Mouse (Mus musculus): Measurements from ENCODE around the gene Ank3.
A peak's percentile ranks its signal among the peaks of the same experiment; 100 is the strongest.

Ank3 gene

GRCm38 (mm10) chr10:69678230-69678629, 279.7 kb downstream of the Ank3 start:
- no peak for DNase-seq

GRCm38 (mm10) chr10:69686336-69686735, 287.8 kb downstream of the Ank3 start:
- no peak for DNase-seq

GRCm38 (mm10) chr10:69689096-69689495, 290.5 kb downstream of the Ank3 start:
- DNase-seq = no peak

GRCm38 (mm10) chr10:69690131-69690960, 291.8 kb downstream of the Ank3 start:
- no peak for DNase-seq

DNA sequence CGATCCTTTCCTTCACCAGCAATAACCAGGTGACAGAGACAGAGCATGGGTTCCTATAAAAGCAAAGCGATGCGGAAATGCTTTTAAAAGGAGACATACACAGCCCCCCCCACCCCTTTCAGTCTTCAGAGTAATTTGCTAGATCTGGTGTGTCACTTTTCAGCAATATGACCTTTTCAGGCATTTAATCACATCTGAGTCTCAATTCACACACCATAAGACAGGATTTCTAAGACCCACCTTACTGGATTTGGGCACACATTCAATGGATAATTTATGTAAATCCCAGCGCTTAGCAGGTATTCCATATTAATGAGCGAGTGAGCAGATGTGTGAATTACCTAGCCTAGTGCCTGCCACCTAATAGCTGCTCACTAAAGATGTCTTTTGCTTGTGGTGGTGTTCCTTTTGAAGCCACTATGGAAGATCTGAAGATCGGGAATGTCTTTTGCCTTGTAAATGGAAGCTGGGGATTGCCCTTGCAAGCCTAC, 292.4 kb downstream of the Ank3 start:
- no peak for DNase-seq

DNA sequence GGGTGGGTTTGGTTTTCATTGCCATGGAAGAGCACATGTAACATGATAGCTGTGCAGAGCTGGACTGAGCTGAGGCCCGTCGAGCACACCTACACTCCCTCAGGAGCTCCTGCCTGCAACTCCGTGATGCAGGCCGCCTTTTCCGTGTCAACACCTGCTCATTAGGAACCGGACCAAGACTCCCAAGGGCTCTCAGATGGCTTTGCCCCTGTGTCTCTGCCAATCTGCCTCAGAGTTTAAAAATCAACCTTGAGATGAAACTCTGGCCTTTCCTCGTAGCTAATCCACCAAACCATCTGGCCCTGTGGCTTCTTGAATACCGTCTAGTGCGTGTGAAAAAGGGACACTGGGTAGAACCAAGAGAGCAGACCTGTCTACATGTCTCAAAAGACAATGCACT, 297.4 kb downstream of the Ank3 start:
- DNase-seq = no peak

- DNase-seq = no peak
Measured at GRCm38 (mm10) chr10:69698699-69699098, 300.1 kb downstream of the Ank3 start.

DNA sequence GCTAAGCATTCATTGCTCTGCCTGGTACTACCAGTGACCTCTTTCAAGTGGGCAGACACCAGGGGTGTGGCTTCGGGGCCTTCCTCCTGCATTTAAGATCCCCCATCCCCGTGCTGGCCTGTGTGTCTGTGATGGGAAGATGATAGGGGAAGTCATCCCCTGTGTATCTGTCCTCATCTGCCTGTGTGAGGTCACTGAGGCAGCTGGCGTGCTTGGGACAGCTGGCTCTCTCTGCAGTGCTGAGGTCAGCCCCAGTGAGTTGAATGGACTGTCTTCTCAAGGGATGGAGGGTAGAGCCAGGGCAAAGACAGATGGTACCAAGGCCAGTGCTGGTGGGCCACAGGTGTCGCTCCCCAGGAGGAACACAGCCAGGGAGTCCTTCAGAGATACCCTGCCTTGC, 302.7 kb downstream of the Ank3 start:
- no peak for DNase-seq

DNA sequence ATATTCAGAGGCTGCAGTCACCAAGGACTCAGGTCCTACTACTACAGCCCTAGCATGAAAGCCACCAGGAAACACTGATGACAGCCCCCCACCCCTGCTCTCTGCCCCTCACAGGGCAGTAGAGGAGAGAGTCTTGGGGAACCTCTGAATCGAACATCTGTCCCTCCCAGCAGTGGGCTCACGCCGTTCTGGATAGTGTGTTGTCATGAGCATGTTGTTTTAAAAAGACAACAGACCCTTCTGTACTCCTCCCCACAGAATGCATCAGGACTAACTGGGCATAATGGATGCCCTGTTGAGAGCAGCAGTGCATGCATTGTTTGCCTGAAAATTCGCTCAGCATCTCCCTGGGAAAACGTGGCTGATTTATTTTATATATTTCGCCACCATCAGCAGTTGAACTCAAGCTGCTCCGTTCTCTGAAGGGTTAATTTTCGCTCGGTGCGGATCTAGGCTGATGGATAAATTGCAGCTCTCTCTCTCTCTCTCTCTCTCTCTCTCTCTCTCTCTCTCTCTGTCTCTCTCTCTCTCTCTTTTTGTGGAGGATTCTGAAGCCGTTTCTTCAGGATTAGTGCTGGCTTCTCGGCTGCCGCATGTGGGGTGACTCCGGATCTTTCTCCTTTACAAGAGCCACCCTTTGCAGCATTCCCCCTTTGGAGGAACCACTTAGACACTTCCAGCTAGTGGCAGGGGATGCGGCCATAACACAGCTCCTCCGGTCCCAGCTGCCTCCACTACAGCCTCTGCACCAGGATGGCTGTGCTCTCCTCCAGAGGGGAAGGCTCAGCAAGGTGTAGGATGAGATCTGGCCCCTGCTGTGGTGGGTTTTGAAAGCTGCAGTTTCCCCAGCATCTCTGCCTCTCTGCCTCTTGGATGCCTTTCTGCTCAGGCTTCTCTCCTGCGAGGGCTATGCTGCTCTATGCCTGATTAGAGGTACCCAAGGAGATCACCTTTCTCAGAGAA, 307.5 kb downstream of the Ank3 start:
- no peak for DNase-seq

GRCm38 (mm10) chr10:69706851-69707788, 308.5 kb downstream of the Ank3 start:
- no peak for DNase-seq

- no peak for DNase-seq
Measured at GRCm38 (mm10) chr10:69707844-69708550, 309.4 kb downstream of the Ank3 start.

- no peak for DNase-seq
Measured at GRCm38 (mm10) chr10:69709631-69710030, 311.1 kb downstream of the Ank3 start.

GRCm38 (mm10) chr10:69710802-69711201, 312.2 kb downstream of the Ank3 start:
- no peak for DNase-seq

- DNase-seq = no peak
Measured at GRCm38 (mm10) chr10:69716907-69717306, 318.3 kb downstream of the Ank3 start.

DNA sequence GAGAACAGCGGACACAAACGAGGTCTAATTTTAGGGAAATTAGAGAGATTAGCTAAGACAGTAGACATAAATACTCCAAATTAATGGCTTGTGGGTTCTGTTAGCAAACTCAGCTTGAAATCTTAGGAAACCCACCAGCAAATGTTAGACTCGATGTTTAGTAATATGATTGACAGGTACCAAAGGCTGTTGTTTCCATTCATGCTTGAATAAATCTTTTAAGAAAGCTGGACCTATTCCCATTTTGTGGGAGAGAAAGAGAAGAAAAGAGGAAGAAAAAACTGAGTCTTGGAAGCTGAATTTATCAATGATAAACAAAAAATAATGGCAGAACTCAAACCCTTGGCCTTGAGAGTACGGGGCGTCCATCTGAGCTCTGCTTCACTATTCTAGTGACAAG, 320.8 kb downstream of the Ank3 start:
- no peak for DNase-seq

DNA sequence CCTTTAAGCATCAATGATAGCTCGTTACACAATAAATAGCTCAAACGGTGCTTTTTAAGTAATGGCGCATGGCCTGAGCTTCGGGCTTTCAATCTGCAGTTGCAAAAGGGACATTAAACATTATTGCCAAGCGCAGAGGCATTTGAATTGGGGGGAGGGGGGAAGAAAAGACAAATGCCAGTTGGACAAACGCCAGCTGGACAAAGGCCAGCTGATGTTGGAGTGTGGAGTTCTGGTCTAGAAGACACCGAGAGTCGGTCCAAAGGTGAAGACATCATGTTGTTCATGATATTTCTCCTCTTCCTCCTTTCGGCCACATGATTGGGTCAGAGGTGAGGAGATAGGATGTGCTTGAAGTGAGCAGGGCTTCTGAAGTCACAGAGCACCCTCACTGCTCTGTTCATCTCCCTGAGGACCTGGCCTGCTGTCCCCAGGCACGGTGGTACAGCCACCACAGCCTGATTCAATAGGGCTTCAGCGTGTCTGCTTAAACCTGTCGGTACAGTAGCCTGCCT, 321.4 kb downstream of the Ank3 start:
- peak; percentile 73 for DNase-seq

DNA sequence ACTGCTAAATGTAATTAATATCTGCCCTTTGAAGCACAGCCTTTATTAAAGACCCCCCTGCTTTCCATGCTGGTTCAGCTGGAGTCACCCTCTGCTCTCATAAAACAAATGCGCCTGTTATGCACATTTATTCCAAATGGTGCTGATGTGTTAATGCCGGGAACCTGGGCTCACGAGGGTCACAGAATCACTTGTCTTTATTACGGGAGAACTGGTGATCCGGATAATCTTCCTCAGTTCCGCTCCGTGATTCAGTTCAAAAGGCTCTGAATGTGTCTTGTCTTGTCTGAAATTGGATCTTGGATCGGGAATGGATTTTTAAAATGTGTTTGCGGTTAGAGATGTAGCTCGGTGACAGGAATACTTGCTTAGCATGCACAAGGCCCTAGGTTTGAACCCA, 321.9 kb downstream of the Ank3 start:
- no peak for DNase-seq

DNA sequence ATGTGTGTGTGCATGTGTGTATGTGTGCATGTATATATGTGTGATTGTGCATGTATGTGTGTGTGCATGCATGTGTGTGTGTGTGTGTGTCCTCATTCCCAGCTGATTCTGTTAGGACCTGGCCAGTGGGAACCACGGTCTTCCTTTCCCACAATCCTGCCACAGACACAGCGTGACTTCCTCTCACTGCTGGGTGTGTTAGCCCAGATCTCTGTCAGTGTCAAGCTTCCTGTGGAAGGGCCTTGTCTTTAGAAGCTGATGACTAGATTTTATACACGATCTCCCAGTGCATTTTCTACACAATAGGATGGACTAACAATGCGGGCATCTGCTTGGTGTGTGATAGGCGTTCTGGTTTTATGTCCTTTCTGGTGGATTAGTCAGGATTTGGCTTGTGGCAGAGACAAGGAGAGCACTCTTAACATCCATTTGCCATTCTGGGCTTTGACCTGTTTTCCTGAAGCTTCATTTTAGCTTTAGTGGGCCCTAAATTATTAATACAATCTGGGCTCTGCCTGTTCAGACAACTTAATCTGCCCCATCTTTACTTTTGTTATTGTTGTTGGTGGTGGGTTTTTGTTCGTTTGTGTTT, 322.4 kb downstream of the Ank3 start:
- DNase-seq = no peak

GRCm38 (mm10) chr10:69724159-69724558, 325.6 kb downstream of the Ank3 start:
- DNase-seq = no peak

DNA sequence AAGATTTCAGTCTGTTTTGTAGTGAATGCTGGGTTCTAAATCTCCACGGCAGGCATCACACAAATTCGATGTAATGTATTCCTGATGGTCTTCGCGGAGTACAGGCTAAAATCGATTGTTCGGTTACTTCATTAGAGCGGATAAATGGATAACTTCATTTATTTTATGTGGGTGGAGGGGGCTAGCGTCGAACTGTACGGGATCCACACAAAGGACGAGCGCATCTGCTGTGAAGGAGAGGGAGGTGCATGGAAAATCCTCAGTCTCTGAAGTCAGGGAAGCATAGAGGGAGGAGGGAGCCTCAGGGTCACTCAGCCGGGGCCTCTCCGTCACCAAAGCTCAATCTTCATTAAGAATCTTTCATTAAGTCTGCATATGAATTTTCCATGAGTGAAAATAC, 326.5 kb downstream of the Ank3 start:
- DNase-seq = no peak

- DNase-seq = no peak
Measured at GRCm38 (mm10) chr10:69726265-69726664, 327.7 kb downstream of the Ank3 start.
